Mouse (Mus musculus) heart, embryonic 16.5 days (tissue): ENCODE results near the gene Chd1. TPM values are rescaled to one million over a fixed set of nuclear protein-coding genes. Genes with fewer than 3 reads are reported as not detected.

Source experiments
- ATAC-seq: fragments of 200-750 bp; cut with Nextera tagmentation; replicated peaks from 2 replicates; pipeline ENCODE4 v1.8.0; 2017; ENCODE audit warnings: moderate number of reproducible peaks; ENCODE audit not compliant: insufficient read depth, low FRiP score; ENCODE audit errors: extremely low read depth
- H3K27ac ChIP-seq: fragments of 300-500 bp; sonication (generic); 2 replicates; pipeline ENCODE4 v1.5.1; 2014; ENCODE audit warnings: mild to moderate bottlenecking, low read length, control low read depth, moderate library complexity
- H3K27me3 ChIP-seq: fragments of 300-500 bp; sonication (generic); 2 replicates; pipeline ENCODE4 v1.6.1; 2014; ENCODE audit warnings: low read length, mixed read lengths; ENCODE audit not compliant: control insufficient read depth, insufficient read depth
- H3K36me3 ChIP-seq: fragments of 300-500 bp; sonication (generic); 2 replicates; pipeline ENCODE4 v1.6.1; 2014; ENCODE audit not compliant: control insufficient read depth, insufficient read depth
- H3K4me1 ChIP-seq: fragments of 300-500 bp; sonication (generic); 2 replicates; pipeline ENCODE4 v1.6.1; 2014; ENCODE audit warnings: low read length, mixed read lengths; ENCODE audit not compliant: control insufficient read depth, insufficient read depth
- H3K4me2 ChIP-seq: fragments of 300-500 bp; sonication (generic); 2 replicates; pipeline ENCODE4 v1.6.1; 2014; ENCODE audit warnings: low read depth, mild to moderate bottlenecking, control low read depth, low read length
- H3K4me3 ChIP-seq: fragments of 300-500 bp; sonication (generic); 2 replicates; pipeline ENCODE4 v1.5.1; 2014; ENCODE audit warnings: mild to moderate bottlenecking, control low read depth, low read length
- H3K9ac ChIP-seq: fragments of 300-500 bp; sonication (generic); 2 replicates; pipeline ENCODE4 v1.6.1; 2014; ENCODE audit warnings: low read length, control low read depth
- H3K9me3 ChIP-seq: fragments of 300-500 bp; sonication (generic); replicated peaks from 2 replicates; pipeline ENCODE4 v1.6.1; 2016; ENCODE audit warnings: low read length; ENCODE audit not compliant: control insufficient read depth
- WGBS: fragments of 180-500 bp; shearing (Covaris S2); extraction: QIAGEN DNeasy Blood & Tissue Kit; methylation state at CpG from one replicate; pipeline ENCODE4 v1.1.7; 2014; 5-methylcytosine and 5-hydroxymethylcytosine counted together
- polyA plus RNA-seq: library from polyadenylated mRNA; unstranded; fragments of >200 nt; fragmentation: Nextera tagmentation; extraction: Ambion mirVana; gene quantifications from 2 replicates; pipeline ENCODE4 v1.2.1, GENCODE M21; 2015

Gene Chd1
- polyA plus RNA-seq, 1 experiment from 2014 or later: 14.7 TPM

GRCm38 (mm10) chr17:15815312-15816018, 110.7 kb downstream of the Chd1 start:
- Histone ChIP-seq H3K4me2 (no peak overlapping the region), H3K27ac (no peak overlapping the region), H3K9ac (no peak overlapping the region), H3K36me3 (peaks cover 5% of the 10 kb centered on the region), H3K9me3 (no peaks in the 10 kb centered on the region), H3K27me3 (no peaks in the 10 kb centered on the region), H3K4me1 (peaks cover 38% of the 10 kb centered on the region), H3K4me3 (no peak overlapping the region)
- 82% methylated on average over 10 of the region's 10 CpGs for WGBS
- no peak for ATAC-seq

GRCm38 (mm10) chr17:15816379-15817095, 111.8 kb downstream of the Chd1 start:
- H3K4me2 ChIP-seq: no peak overlapping the region
- H3K9me3 ChIP-seq: no peaks in the 10 kb centered on the region
- ATAC-seq: peak; percentile 7; the same call in 1 of the 2 replicates
- peaks cover 37% of the 10 kb centered on the region for H3K4me1 ChIP-seq
- H3K4me3 ChIP-seq: no peak overlapping the region
- 76% methylated on average over 11 of the region's 11 CpGs for WGBS
- H3K27me3 ChIP-seq: no peaks in the 10 kb centered on the region
- H3K9ac ChIP-seq: no peak overlapping the region
- peaks cover 5% of the 10 kb centered on the region for H3K36me3 ChIP-seq
- no peak overlapping the region for H3K27ac ChIP-seq

- Histone ChIP-seq H3K9me3 (no peaks in the 10 kb centered on the region), H3K4me2 (no peak overlapping the region), H3K9ac (no peak overlapping the region), H3K4me1 (peaks cover 37% of the 10 kb centered on the region), H3K4me3 (no peak overlapping the region), H3K27me3 (no peaks in the 10 kb centered on the region), H3K27ac (no peak overlapping the region), H3K36me3 (peaks cover 5% of the 10 kb centered on the region)
- WGBS: 78% methylated on average over 5 of the region's 5 CpGs
- peak; percentile 56 for ATAC-seq
Measured at GRCm38 (mm10) chr17:15817096-15817450, 112.3 kb downstream of the Chd1 start.

GRCm38 (mm10) chr17:15817634-15818033, 112.9 kb downstream of the Chd1 start:
- ATAC-seq: no peak
- Histone ChIP-seq H3K27me3 (no peaks in the 10 kb centered on the region), H3K4me2 (no peak overlapping the region), H3K9ac (no peak overlapping the region), H3K27ac (no peak overlapping the region), H3K9me3 (no peaks in the 10 kb centered on the region), H3K36me3 (peaks cover 5% of the 10 kb centered on the region), H3K4me1 (peaks cover 37% of the 10 kb centered on the region), H3K4me3 (no peak overlapping the region)
- 93% methylated on average over 2 of the region's 2 CpGs for WGBS

GRCm38 (mm10) chr17:15818372-15818771, 113.6 kb downstream of the Chd1 start:
- H3K27ac ChIP-seq: no peak overlapping the region
- no peaks in the 10 kb centered on the region for H3K9me3 ChIP-seq
- no peaks in the 10 kb centered on the region for H3K27me3 ChIP-seq
- peaks cover 36% of the 10 kb centered on the region for H3K4me1 ChIP-seq
- H3K4me3 ChIP-seq: no peak overlapping the region
- no peak for ATAC-seq
- H3K4me2 ChIP-seq: no peak overlapping the region
- H3K9ac ChIP-seq: no peak overlapping the region
- H3K36me3 ChIP-seq: peaks cover 5% of the 10 kb centered on the region
- WGBS: 70% methylated on average over 8 of the region's 8 CpGs

GRCm38 (mm10) chr17:15820146-15820545, 115.4 kb downstream of the Chd1 start:
- WGBS: 64% methylated on average over 6 of the region's 6 CpGs
- Histone ChIP-seq H3K9ac (no peak overlapping the region), H3K9me3 (no peaks in the 10 kb centered on the region), H3K4me3 (no peak overlapping the region), H3K36me3 (peaks cover 5% of the 10 kb centered on the region), H3K27me3 (no peaks in the 10 kb centered on the region), H3K4me1 (peaks cover 31% of the 10 kb centered on the region), H3K27ac (peak overlapping the region; percentile 11; the same call in 1 of the 2 replicates), H3K4me2 (no peak overlapping the region)
- ATAC-seq: no peak

GRCm38 (mm10) chr17:15820761-15821160, 116.0 kb downstream of the Chd1 start:
- Histone ChIP-seq H3K27me3 (no peaks in the 10 kb centered on the region), H3K4me3 (no peak overlapping the region), H3K9me3 (no peaks in the 10 kb centered on the region), H3K9ac (no peak overlapping the region), H3K27ac (no peak overlapping the region; the same call in 1 of the 2 replicates), H3K4me1 (peaks cover 31% of the 10 kb centered on the region), H3K36me3 (peaks cover 5% of the 10 kb centered on the region), H3K4me2 (no peak overlapping the region)
- ATAC-seq: no peak
- 81% methylated on average over 10 of the region's 10 CpGs for WGBS

GRCm38 (mm10) chr17:15821706-15822105, 116.9 kb downstream of the Chd1 start:
- Histone ChIP-seq H3K9ac (no peak overlapping the region), H3K4me1 (peaks cover 31% of the 10 kb centered on the region), H3K27me3 (no peaks in the 10 kb centered on the region), H3K36me3 (peaks cover 5% of the 10 kb centered on the region), H3K9me3 (no peaks in the 10 kb centered on the region), H3K4me2 (no peak overlapping the region), H3K4me3 (no peak overlapping the region), H3K27ac (no peak overlapping the region)
- no peak for ATAC-seq
- WGBS: 85% methylated on average over 4 of the region's 4 CpGs
